Mouse (Mus musculus) heart, postnatal 0 days (tissue): ENCODE results near the gene Arhgap28. TPM values are rescaled to one million over a fixed set of nuclear protein-coding genes. Genes with fewer than 3 reads are reported as not detected.

Source experiments
- ATAC-seq: fragments of 200-750 bp; cut with Nextera tagmentation; 2 replicates; pipeline ENCODE4 v1.8.0; 2017; ENCODE audit warnings: low read depth, moderate number of reproducible peaks, moderate library complexity; ENCODE audit not compliant: insufficient read depth
- DNase-seq: peaks from one replicate; pipeline ENCODE4 v3.0.0-alpha.2; 2016; ENCODE audit warnings: low spot score
- H3K27ac ChIP-seq: fragments of 300-500 bp; sonication (generic); 2 replicates; pipeline ENCODE4 v1.5.1; 2014; ENCODE audit warnings: low read depth, mild to moderate bottlenecking
- H3K27me3 ChIP-seq: fragments of 300-500 bp; sonication (generic); 2 replicates; pipeline ENCODE4 v1.6.1; 2014; ENCODE audit warnings: low read length, mixed read lengths; ENCODE audit not compliant: control insufficient read depth, insufficient read depth
- H3K36me3 ChIP-seq: fragments of 300-500 bp; sonication (generic); replicated peaks from 2 replicates; pipeline ENCODE4 v1.6.1; 2014; ENCODE audit warnings: low read length, mixed read lengths; ENCODE audit not compliant: control insufficient read depth, insufficient read depth
- H3K4me1 ChIP-seq: fragments of 300-500 bp; sonication (generic); 2 replicates; pipeline ENCODE4 v1.6.1; 2014; ENCODE audit warnings: antibody characterized with exemption; ENCODE audit not compliant: control insufficient read depth, insufficient read depth
- H3K4me2 ChIP-seq: fragments of 300-500 bp; sonication (generic); 2 replicates; pipeline ENCODE4 v1.6.1; 2014; ENCODE audit warnings: low read depth, mild to moderate bottlenecking, low read length, moderate library complexity
- H3K4me3 ChIP-seq: fragments of 300-500 bp; sonication (generic); 2 replicates; pipeline ENCODE4 v1.5.1; 2014; ENCODE audit warnings: low read depth, low read length
- H3K9ac ChIP-seq: fragments of 300-500 bp; sonication (generic); replicated peaks from 2 replicates; pipeline ENCODE4 v1.6.1; 2014; ENCODE audit warnings: low read depth, low read length, mixed read lengths
- H3K9me3 ChIP-seq: fragments of 300-500 bp; sonication (generic); replicated peaks from 2 replicates; pipeline ENCODE4 v1.6.1; 2016; ENCODE audit warnings: low read length; ENCODE audit not compliant: control insufficient read depth
- CTCF ChIP-seq: IDR thresholded peaks from 2 replicates; pipeline ENCODE4 v1.5.1; 2016; ENCODE audit warnings: antibody characterized with exemption, control low read depth, low read depth
- EP300 ChIP-seq: IDR thresholded peaks from 2 replicates; pipeline ENCODE4 v1.6.1; 2016; ENCODE audit warnings: antibody characterized with exemption, low read depth
- WGBS: fragments of 180-500 bp; shearing (Covaris S2); extraction: QIAGEN DNeasy Blood & Tissue Kit; methylation state at CpG from one replicate; pipeline ENCODE4 v1.1.7; 2014; 5-methylcytosine and 5-hydroxymethylcytosine counted together
- polyA plus RNA-seq: library from polyadenylated mRNA; unstranded; fragments of >200 nt; fragmentation: Nextera tagmentation; extraction: Ambion mirVana; gene quantifications from 2 replicates; pipeline ENCODE4 v1.2.1, GENCODE M21; 2015
- total RNA-seq: library from RNA; depleted of rRNA; stranded (reverse); fragments of >200 nt; gene quantifications from 2 replicates; pipeline ENCODE4 v1.2.3, GENCODE M21; 2014; ENCODE audit warnings: low replicate concordance

Gene Arhgap28
- total and polyA plus RNA-seq, 2 experiments from 2014 or later: 4.1 to 7.7 TPM

DNA sequence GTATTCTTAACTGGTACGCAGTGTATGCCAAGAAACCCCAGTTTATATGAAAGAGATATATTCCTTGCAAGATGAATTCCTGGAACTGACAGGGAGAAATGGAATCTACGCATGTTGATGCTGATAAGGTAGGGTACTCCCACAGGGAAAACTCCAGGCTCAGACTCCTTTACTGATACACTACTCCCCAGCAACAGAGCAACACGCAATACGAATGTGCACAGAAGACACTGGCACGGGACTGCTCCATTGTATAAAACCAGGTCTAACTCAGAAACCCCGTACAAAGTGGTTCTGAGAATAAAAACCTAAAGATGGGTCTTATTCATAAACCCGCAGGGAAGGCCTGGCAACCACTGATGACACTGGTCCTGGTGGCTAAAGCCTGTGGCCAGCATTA lies 45.0 kb downstream of the Arhgap28 start:
- TF ChIP-seq CTCF (no peak), EP300 (no peak)
- 67% methylated on average over 7 of the region's 7 CpGs for WGBS
- H3K4me2 ChIP-seq: no peak overlapping the region

DNA sequence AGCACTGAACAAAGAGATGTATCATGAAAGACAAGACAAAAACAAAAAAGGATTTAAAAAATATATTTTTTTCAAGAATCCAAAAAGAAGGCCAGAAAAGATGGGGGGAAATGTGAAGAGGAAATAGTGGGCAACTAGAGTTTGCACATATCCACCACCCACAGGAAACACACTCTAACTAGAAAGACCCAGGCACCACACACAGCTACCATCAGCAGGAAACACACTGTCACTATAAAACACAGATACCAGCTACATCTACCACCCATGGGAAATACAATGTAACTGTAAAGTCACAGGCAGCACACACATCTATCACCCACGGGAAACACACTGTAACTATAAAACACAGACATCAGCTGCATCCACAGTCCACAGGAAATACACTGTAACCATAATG lies 46.3 kb downstream of the Arhgap28 start:
- Histone ChIP-seq H3K4me2 (no peak overlapping the region), H3K27me3 (no peaks in the 10 kb centered on the region), H3K4me1 (peaks cover 13% of the 10 kb centered on the region), H3K4me3 (no peak overlapping the region), H3K9ac (no peak overlapping the region), H3K36me3 (no peaks in the 10 kb centered on the region), H3K9me3 (no peaks in the 10 kb centered on the region), H3K27ac (no peak overlapping the region)
- DNase-seq: no peak
- ATAC-seq: no peak
- TF ChIP-seq EP300: no peak
- TF ChIP-seq CTCF: no peak
- 37% methylated on average over 1 of the region's 1 CpGs for WGBS

More for the DNA sequence above, 45.0 kb downstream of the Arhgap28 start:
- no peak for DNase-seq
- no peak for ATAC-seq
- peaks cover 13% of the 10 kb centered on the region for H3K4me1 ChIP-seq
- no peaks in the 10 kb centered on the region for H3K36me3 ChIP-seq
- H3K9me3 ChIP-seq: no peaks in the 10 kb centered on the region
- H3K27ac ChIP-seq: no peak overlapping the region
- no peak overlapping the region for H3K9ac ChIP-seq
- H3K27me3 ChIP-seq: no peaks in the 10 kb centered on the region
- no peak overlapping the region for H3K4me3 ChIP-seq

DNA sequence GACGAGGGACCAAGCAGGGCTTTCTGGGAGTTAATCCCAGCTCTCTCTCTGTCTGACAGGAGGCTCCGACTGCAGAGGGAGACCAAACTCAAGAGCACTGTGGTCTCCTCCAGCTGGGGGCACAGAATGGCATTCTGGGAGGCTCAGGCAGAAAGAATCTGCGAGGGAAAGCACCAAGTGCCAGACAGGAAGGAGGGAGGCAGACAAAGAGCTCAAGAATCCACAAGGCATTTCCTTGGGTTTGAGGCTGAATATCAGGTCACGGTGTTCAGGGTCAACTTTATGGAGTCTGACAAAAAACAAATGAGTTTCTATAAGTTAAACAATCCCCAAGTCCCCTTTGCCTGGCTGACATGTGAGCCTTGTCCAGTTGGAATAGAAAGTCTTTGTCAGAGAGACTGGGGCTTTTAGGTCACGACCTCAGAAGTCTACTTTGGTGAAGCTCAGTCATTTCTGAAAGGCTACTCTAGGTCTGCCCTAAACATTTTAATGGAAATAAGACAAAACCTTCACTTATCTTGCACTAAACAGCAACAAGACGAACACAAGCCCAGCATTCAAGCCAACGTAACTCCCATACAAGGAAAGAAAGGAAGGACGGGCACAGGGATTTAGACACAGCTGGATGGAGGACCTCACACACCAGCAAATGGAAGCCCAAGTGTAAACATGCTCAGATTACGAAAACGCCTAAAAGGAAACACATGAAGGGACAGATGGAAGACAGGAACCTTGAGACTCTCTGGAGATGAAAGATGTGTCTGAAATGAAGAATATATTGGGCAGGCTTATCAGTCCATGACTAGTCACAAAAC lies 47.8 kb downstream of the Arhgap28 start:
- no peak for DNase-seq
- TF ChIP-seq EP300: no peak
- no peak for TF ChIP-seq CTCF
- H3K27me3 ChIP-seq: no peaks in the 10 kb centered on the region
- no peak overlapping the region for H3K4me2 ChIP-seq
- H3K4me1 ChIP-seq: peaks cover 13% of the 10 kb centered on the region
- no peak overlapping the region for H3K27ac ChIP-seq
- H3K36me3 ChIP-seq: no peaks in the 10 kb centered on the region
- no peak for ATAC-seq
- H3K4me3 ChIP-seq: no peak overlapping the region
- no peak overlapping the region for H3K9ac ChIP-seq
- 44% methylated on average over 10 of the region's 10 CpGs for WGBS
- no peaks in the 10 kb centered on the region for H3K9me3 ChIP-seq

DNA sequence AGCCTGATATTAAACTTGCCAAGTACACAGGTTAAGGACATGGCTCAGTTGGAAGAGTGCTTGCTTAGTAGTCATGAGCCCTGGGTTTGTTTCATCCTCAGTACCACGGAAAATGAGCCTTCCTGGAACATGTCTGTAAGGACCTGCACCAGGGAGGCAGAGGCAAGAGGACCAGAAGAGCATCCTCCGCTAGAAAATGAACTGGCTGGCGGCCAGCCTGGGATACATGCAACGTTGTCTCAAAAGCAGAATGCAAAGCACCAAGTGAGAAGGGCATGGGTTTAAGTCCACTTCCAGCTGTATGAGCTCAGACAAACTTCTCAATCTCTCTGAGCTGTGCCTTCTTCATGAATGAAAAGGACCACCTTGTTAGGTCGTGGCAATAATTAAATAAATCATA lies 49.0 kb downstream of the Arhgap28 start:
- no peak for TF ChIP-seq EP300
- TF ChIP-seq CTCF: no peak
- Histone ChIP-seq H3K9me3 (no peaks in the 10 kb centered on the region), H3K36me3 (no peaks in the 10 kb centered on the region), H3K4me3 (no peak overlapping the region), H3K4me2 (no peak overlapping the region), H3K27me3 (no peaks in the 10 kb centered on the region), H3K27ac (no peak overlapping the region), H3K9ac (no peak overlapping the region), H3K4me1 (peaks cover 13% of the 10 kb centered on the region)
- WGBS: 69% methylated on average over 5 of the region's 5 CpGs
- no peak for DNase-seq
- ATAC-seq: no peak

DNA sequence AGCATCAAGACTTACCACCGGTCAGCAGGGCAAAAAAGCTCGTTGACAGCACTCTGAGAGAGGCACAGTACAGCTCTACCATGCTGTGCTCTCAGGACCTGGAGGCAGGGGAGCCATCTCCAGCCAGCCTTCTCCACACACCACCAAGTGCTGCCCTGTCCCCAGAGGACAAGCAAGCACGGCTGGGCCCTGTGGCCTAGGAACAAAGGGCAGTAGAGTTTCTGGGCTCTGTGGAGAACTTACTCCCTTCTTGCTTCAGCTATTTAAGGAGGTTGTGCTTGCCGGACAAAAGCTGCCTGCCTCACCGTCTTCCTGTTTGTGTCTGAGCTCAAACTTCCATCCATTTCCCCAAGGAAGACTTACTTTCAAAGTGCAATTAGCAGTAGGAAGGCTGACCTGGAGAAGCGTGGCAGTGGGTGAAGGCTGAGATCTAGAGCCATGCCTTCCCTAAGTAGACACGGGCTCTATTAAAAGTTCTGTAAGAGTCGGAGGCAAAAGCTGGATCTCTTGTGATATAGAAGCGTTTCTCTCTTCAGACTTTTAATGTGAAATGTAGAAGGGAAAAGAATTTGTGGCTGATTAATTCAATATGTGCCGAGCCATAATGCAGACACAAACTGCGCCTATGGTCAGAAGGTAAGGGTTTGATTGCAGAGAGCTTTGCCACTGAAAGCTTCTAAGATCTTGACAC lies 53.3 kb downstream of the Arhgap28 start:
- Histone ChIP-seq H3K4me2 (peak overlapping the region; percentile 11), H3K36me3 (no peaks in the 10 kb centered on the region), H3K27ac (peak overlapping the region; percentile 79), H3K4me1 (peaks cover under 1% of the 10 kb centered on the region), H3K4me3 (peak overlapping the region; percentile 21), H3K9ac (peak overlapping the region; percentile 33; the same call in 1 of the 2 replicates), H3K27me3 (no peaks in the 10 kb centered on the region), H3K9me3 (no peaks in the 10 kb centered on the region)
- ATAC-seq (peak; percentile 43; the same call in 1 of the 2 replicates), DNase-seq (peak; percentile 20)
- WGBS: 44% methylated on average over 11 of the region's 11 CpGs
- TF ChIP-seq CTCF (no peak), EP300 (no peak)
